Comparison of ENCODE assay signal across 9 mouse cellular contexts in genomic region chr2:173339211-173339610, GRCm38 (mm10).
DNase-seq lines count a peak whose midpoint lies in the region; ATAC-seq and TF ChIP-seq lines count a peak whose summit lies in the region.
"Had no signal": no experiment of that assay in that cellular context is flagged by ENCODE, and none has a peak within 500 bp of the region (broad histone marks: within the 10 kb centered on the region; RNA-seq: fewer than 3 reads in every experiment).

No protein-coding gene starts in this region.

- peaks cover 35% of the 10 kb centered on the region for H3K4me1 ChIP-seq in kidney, postnatal 0 days (replicated peaks; ENCODE audit: insufficient read depth, low read length)
- peaks cover 70% of the 10 kb centered on the region for H3K4me1 ChIP-seq in E14TG2a.4 (replicated peaks; ENCODE audit: low read depth, low read length)
- H3K4me1 ChIP-seq in limb, embryonic 10.5 days = peaks cover 61% of the 10 kb centered on the region
- H3K4me1 ChIP-seq in cerebellum, adult 2 months (ENCODE audit: control insufficient read depth, insufficient read depth, low read length) = no peaks in the 10 kb centered on the region; the same call in 1 of the 2 replicates

- peak overlapping the region; percentile 26; the same call in 1 of the 2 replicates for H3K27ac ChIP-seq in kidney, postnatal 0 days
- peak overlapping the region; percentile 61; the same call in 1 of the 2 replicates for H3K27ac ChIP-seq in limb, embryonic 10.5 days
- H3K27ac ChIP-seq in cerebellum, adult 2 months (ENCODE audit: insufficient read depth, low read length) = no peak overlapping the region

- TF ChIP-seq POLR2A in cerebellum, adult 2 months (IDR thresholded peaks at IDR 0.05; ENCODE audit: borderline replicate concordance, insufficient read depth, low read length) = no peak

- TF ChIP-seq CTCF in kidney, postnatal 0 days (IDR thresholded peaks at IDR 0.05; ENCODE audit: low read depth) = peak; percentile 35; the same call in 1 of the 2 replicates
- TF ChIP-seq CTCF in E14TG2a.4 (conservative IDR thresholded peaks at IDR 0.05; ENCODE audit: low read length) = 0 out of 2 replicates have a peak, but pooled peaks have one; percentile 2
- no peak for TF ChIP-seq CTCF in cerebellum, adult 2 months (IDR thresholded peaks at IDR 0.05; ENCODE audit: borderline replicate concordance, insufficient read depth, low read depth, low read length)

- no peak overlapping the region for H3K9ac ChIP-seq in kidney, postnatal 0 days (ENCODE audit: low read depth, low read length)

- WGBS in kidney, postnatal 0 days = 61% methylated on average over 3 of the region's 3 CpGs
- WGBS in limb, embryonic 10.5 days = 55% methylated on average over 3 of the region's 3 CpGs
- WGBS in cerebellum, adult 2 months = 85% methylated on average over 3 of the region's 3 CpGs

- DNase-seq in heart, adult 11 months = peak; percentile 91
- no peak for DNase-seq in heart, postnatal 36 days
- no peak for DNase-seq in kidney, postnatal 0 days (ENCODE audit: low spot score)
- no peak for DNase-seq in kidney, adult 18-20 months
- DNase-seq in limb, embryonic 10.5 days (ENCODE audit: low spot score) = no peak
- no peak for DNase-seq in retina, postnatal 1 day
- DNase-seq in cerebellum, adult 2 months = no peak

- no peaks in the 10 kb centered on the region for H3K36me3 ChIP-seq in kidney, postnatal 0 days (ENCODE audit: insufficient read depth, low read length)
- H3K36me3 ChIP-seq in E14TG2a.4 (ENCODE audit: insufficient read depth, low read length) = no peaks in the 10 kb centered on the region
- no peaks in the 10 kb centered on the region for H3K36me3 ChIP-seq in limb, embryonic 10.5 days

- no peak overlapping the region for H3K4me2 ChIP-seq in kidney, postnatal 0 days (ENCODE audit: low read length)

- ATAC-seq in kidney, postnatal 0 days (replicated peaks; ENCODE audit: low FRiP score, low read depth) = no peak
- ATAC-seq: inflammation-experienced regulatory T-cells, adult 6 months had no signal

- no peak overlapping the region for H3K4me3 ChIP-seq in kidney, postnatal 0 days (replicated peaks; ENCODE audit: low read depth, low read length)
- 0 out of 2 replicates have a peak overlapping the region, but pooled peaks have one; percentile 54 for H3K4me3 ChIP-seq in E14TG2a.4 (replicated peaks; ENCODE audit: low read length)
- H3K4me3 ChIP-seq in limb, embryonic 10.5 days = no peak overlapping the region
- no peak overlapping the region for H3K4me3 ChIP-seq in cerebellum, adult 2 months (replicated peaks; ENCODE audit: insufficient read depth, low read depth, low read length)

- H3K9me3 ChIP-seq in kidney, postnatal 0 days (replicated peaks; ENCODE audit: low read length) = no peaks in the 10 kb centered on the region
- no peaks in the 10 kb centered on the region for H3K9me3 ChIP-seq in E14TG2a.4 (ENCODE audit: low read length)
- no peaks in the 10 kb centered on the region for H3K9me3 ChIP-seq in limb, embryonic 10.5 days (replicated peaks)

- intact Hi-C loops in heart, postnatal 36 days (cut with DNase I) = loop anchor here (5.0 kb wide), 2 partner anchors 107 to 113 kb away; no protein-coding TSS in a partner anchor

- no peaks in the 10 kb centered on the region for H3K27me3 ChIP-seq in kidney, postnatal 0 days (ENCODE audit: insufficient read depth, low read length)
- peaks cover 71% of the 10 kb centered on the region for H3K27me3 ChIP-seq in E14TG2a.4 (ENCODE audit: insufficient read depth, low read length)
- peaks cover 91% of the 10 kb centered on the region for H3K27me3 ChIP-seq in limb, embryonic 10.5 days (ENCODE audit: low read depth, poor library complexity, severe bottlenecking)
- no peaks in the 10 kb centered on the region for H3K27me3 ChIP-seq in cerebellum, adult 2 months (ENCODE audit: control insufficient read depth, insufficient read depth, low read length)
